Mouse (Mus musculus) neutrophil, adult 59 days (primary cell): ENCODE data around the gene Gm12789. TPM values are rescaled to one million over a fixed set of nuclear protein-coding genes. Genes with fewer than 3 reads are reported as not detected.

Experiments used
- total RNA-seq, 2 experiments: library from RNA; stranded (reverse); gene quantifications; 1 replicate in 1 of 2; 2 replicates in 1 of 2; pipeline ENCODE4 v1.2.4; 2023

Gene Gm12789
- not detected for total RNA-seq

GRCm38 (mm10) chr4:101986326-101986725, at the start of gene Gm12789:
Gene Gm12789 (plus strand): TSS chr4:101986626.

GRCm38 (mm10) chr4:101940107-101940506, 46.3 kb upstream of the Gm12789 start, which contains the start of gene Gm12794:
Gene Gm12794 (plus strand): TSS chr4:101940407.

GRCm38 (mm10) chr4:101980949-101981348, 5.5 kb upstream of the Gm12789 start, which contains the start of gene Gm12790:
Gene Gm12790 (minus strand): TSS chr4:101981049.

Other genes starting within 250 kb of the Gm12789 start
- gene B020004J07Rik, start 142.6 kb upstream of the Gm12789 start, total RNA-seq, result not detected
- not detected for gene C130073F10Rik, start 92.8 kb upstream of the Gm12789 start, total RNA-seq
- not detected for gene Gm12800, start 77.5 kb upstream of the Gm12789 start, total RNA-seq
- gene Gm12794, start 46.2 kb upstream of the Gm12789 start, total RNA-seq, result not detected
- under 1 TPM in 1 of 2 experiments, not detected in 1; 0.68 TPM for gene Gm12790, start 5.6 kb upstream of the Gm12789 start, total RNA-seq
- gene Pde4b, start 100.9 kb downstream of the Gm12789 start, total RNA-seq, result 10 to 100 TPM; 65.4 to 74.6 TPM